Mouse (Mus musculus) bone marrow macrophage, adult 2 months (primary cell): ENCODE measurements at regions not wholly inside any gene's neighbourhood (a gene's known extent, or its start where the extent isn't known, plus 50 kb on each side); places are given as distances from the start of the nearest gene placed in this dataset.

ENCODE experiments used
- CTCF ChIP-seq: IDR thresholded peaks from 2 replicates; pipeline ENCODE4 v1.5.1; 2012; ENCODE audit warnings: low read depth, mild to moderate bottlenecking, low read length, moderate library complexity
- POLR2A ChIP-seq: IDR thresholded peaks from 2 replicates; pipeline ENCODE4 v1.6.1; 2012; ENCODE audit warnings: mild to moderate bottlenecking, low read depth, low read length, borderline replicate concordance

GRCm38 (mm10) chr3:129476250-129476649 lies 55.9 kb upstream of the Elovl6 start:
- no peak for TF ChIP-seq CTCF
- no peak for TF ChIP-seq POLR2A
